Mouse (Mus musculus) G1E (cell line): ENCODE data around the gene Ufd1.

ENCODE experiments used
- CTCF ChIP-seq: IDR thresholded peaks from 2 replicates; pipeline ENCODE4 v1.5.1; 2012; ENCODE audit warnings: low read depth, low read length, inconsistent platforms, mixed read lengths
- GATA1 ChIP-seq: IDR thresholded peaks from 2 replicates; pipeline ENCODE4 v1.6.1; 2012; ENCODE audit warnings: borderline replicate concordance, low read length, inconsistent platforms, mixed read lengths
- GATA2 ChIP-seq: IDR thresholded peaks from 2 replicates; pipeline ENCODE4 v1.6.1; 2012; ENCODE audit warnings: low read depth, low read length, inconsistent platforms, borderline replicate concordance
- POLR2AphosphoS5 ChIP-seq: IDR thresholded peaks from 2 replicates; pipeline ENCODE4 v1.6.1; 2012; ENCODE audit warnings: low read depth, low read length, inconsistent platforms; ENCODE audit not compliant: insufficient replicate concordance
- TAL1 ChIP-seq: conservative IDR thresholded peaks from 2 replicates; pipeline ENCODE4 v1.6.1; 2012; ENCODE audit warnings: low read depth, low read length, inconsistent platforms, mixed read lengths

DNA sequence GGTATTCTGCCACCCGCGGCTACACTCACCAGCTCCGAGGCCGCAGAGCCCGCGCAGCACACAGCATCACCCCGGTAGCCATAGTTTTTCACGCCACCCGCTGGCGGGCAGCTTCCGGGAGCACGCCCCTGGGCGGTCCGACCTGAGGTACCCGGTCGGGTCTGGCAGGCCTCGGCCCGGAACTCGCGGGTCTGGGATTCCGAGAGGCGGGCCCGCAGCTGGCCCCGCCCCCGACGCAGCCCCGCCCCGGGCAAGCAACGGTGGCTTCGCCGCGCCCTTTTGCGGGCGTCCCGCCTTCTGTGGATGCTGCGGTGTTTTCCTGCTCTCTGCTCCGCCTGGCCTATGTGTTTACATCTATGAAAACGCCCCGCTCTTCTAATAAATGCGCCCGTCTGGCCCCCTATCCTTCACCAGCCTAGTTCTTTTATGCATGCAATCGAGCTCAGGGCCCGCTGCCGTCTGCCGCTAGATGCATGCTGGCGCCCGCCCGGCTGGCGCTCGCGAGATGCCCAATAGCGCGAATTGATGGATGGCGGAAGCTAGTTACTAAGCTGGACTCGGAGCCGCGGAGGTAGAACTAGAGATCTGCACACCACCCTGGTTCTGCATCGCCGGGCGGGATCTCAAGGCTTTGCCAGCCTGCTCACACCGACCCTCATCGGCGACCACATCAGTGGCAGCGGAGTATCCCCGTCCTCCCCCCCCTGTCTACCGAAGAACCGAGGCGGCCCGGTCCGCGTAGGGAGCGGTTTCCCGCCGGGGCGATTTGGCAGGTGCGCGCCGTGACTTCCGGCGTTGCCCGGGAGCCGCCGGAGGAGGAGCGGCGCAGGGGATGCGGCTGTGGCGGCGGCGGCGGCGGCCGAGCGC, 65.1 kb downstream of the Ufd1 start, which contains the start of the genes Mrpl40 and Hira:
- TF ChIP-seq CTCF (no peak), GATA2 (no peak), GATA1 (no peak), POLR2AphosphoS5 (no peak), TAL1 (no peak)
